Mouse (Mus musculus) liver (tissue): Measurements from ENCODE around the gene Plekha5.
"Not testable (repeated sequence)": the region's sequence is repeated elsewhere in the genome, so short reads cannot be mapped to it uniquely, and the experiment has no call there.

Experiments
- DNase-seq: peaks from one replicate; pipeline ENCODE4 v3.0.0-alpha.2; 2020; ENCODE audit warnings: mixed read lengths

Gene Plekha5

GRCm38 (mm10) chr6:140586714-140587259, 162.9 kb downstream of the Plekha5 start:
- DNase-seq: no peak

- DNase-seq: no peak
Measured at GRCm38 (mm10) chr6:140591331-140591730, 167.5 kb downstream of the Plekha5 start.

GRCm38 (mm10) chr6:140592713-140593112, 168.9 kb downstream of the Plekha5 start:
- DNase-seq: no peak

GRCm38 (mm10) chr6:140593420-140594170, 169.7 kb downstream of the Plekha5 start:
- DNase-seq: no peak

- not testable (repeated sequence) for DNase-seq
Measured at GRCm38 (mm10) chr6:140595551-140595950, 171.7 kb downstream of the Plekha5 start.

GRCm38 (mm10) chr6:140597381-140598329, 173.8 kb downstream of the Plekha5 start:
- DNase-seq: no peak

GRCm38 (mm10) chr6:140598516-140598915, 174.7 kb downstream of the Plekha5 start:
- no peak for DNase-seq

- DNase-seq: no peak
Measured at GRCm38 (mm10) chr6:140599337-140599736, 175.5 kb downstream of the Plekha5 start.

GRCm38 (mm10) chr6:140600671-140601070, 176.8 kb downstream of the Plekha5 start:
- DNase-seq: not testable (repeated sequence)

GRCm38 (mm10) chr6:140601175-140601574, 177.3 kb downstream of the Plekha5 start:
- no peak for DNase-seq

GRCm38 (mm10) chr6:140603228-140603944, 179.5 kb downstream of the Plekha5 start:
- no peak for DNase-seq

- DNase-seq: not testable (repeated sequence)
Measured at GRCm38 (mm10) chr6:140605173-140605572, 181.3 kb downstream of the Plekha5 start.

GRCm38 (mm10) chr6:140605732-140606131, 181.9 kb downstream of the Plekha5 start:
- no peak for DNase-seq

- DNase-seq: no peak
Measured at GRCm38 (mm10) chr6:140606534-140606933, 182.7 kb downstream of the Plekha5 start.

- DNase-seq: no peak
Measured at GRCm38 (mm10) chr6:140608666-140609065, 184.8 kb downstream of the Plekha5 start.

GRCm38 (mm10) chr6:140609533-140609932, 185.7 kb downstream of the Plekha5 start:
- no peak for DNase-seq

- no peak for DNase-seq
Measured at GRCm38 (mm10) chr6:140610117-140610516, 186.3 kb downstream of the Plekha5 start.

- no peak for DNase-seq
Measured at GRCm38 (mm10) chr6:140611282-140611681, 187.4 kb downstream of the Plekha5 start.

- DNase-seq: no peak
Measured at GRCm38 (mm10) chr6:140611893-140612473, 188.1 kb downstream of the Plekha5 start.

GRCm38 (mm10) chr6:140613822-140614221, 190.0 kb downstream of the Plekha5 start:
- DNase-seq: no peak

- no peak for DNase-seq
Measured at GRCm38 (mm10) chr6:140614711-140615110, 190.9 kb downstream of the Plekha5 start.
